Mouse (Mus musculus) midbrain, postnatal 0 days (tissue): Measurements from ENCODE around the gene Fam205c. TPM values are rescaled to one million over a fixed set of nuclear protein-coding genes. Genes with fewer than 3 reads are reported as not detected.
"Not testable (repeated sequence)": the region's sequence is repeated elsewhere in the genome, so short reads cannot be mapped to it uniquely, and the experiment has no call there.

ENCODE experiments used
- ATAC-seq: fragments of 200-750 bp; cut with Nextera tagmentation; 2 replicates; pipeline ENCODE4 v1.8.0; 2017; ENCODE audit warnings: moderate number of reproducible peaks, mild to moderate bottlenecking, moderate TSS enrichment, moderate library complexity; ENCODE audit not compliant: low FRiP score
- DNase-seq: peaks from one replicate; pipeline ENCODE4 v3.0.0-alpha.2; 2015; ENCODE audit warnings: low spot score
- H3K27ac ChIP-seq: fragments of 300-500 bp; sonication (generic); 2 replicates; pipeline ENCODE4 v1.5.1; 2014; ENCODE audit warnings: low read depth, mild to moderate bottlenecking, low read length, mixed read lengths
- H3K27me3 ChIP-seq: fragments of 300-500 bp; sonication (generic); 2 replicates; pipeline ENCODE4 v1.6.1; 2014; ENCODE audit warnings: low read length, control low read depth, mixed read lengths; ENCODE audit not compliant: insufficient read depth
- H3K36me3 ChIP-seq: fragments of 300-500 bp; sonication (generic); 2 replicates; pipeline ENCODE4 v1.6.1; 2014; ENCODE audit warnings: low read length, control low read depth, mixed read lengths; ENCODE audit not compliant: insufficient read depth
- H3K4me1 ChIP-seq: fragments of 300-500 bp; sonication (generic); 2 replicates; pipeline ENCODE4 v1.6.1; 2014; ENCODE audit warnings: mild to moderate bottlenecking, control low read depth, antibody characterized with exemption, low read length, mixed read lengths; ENCODE audit not compliant: insufficient read depth
- H3K4me2 ChIP-seq: fragments of 300-500 bp; sonication (generic); 2 replicates; pipeline ENCODE4 v1.6.1; 2014; ENCODE audit warnings: low read depth, mild to moderate bottlenecking, low read length, mixed read lengths; ENCODE audit not compliant: poor library complexity, severe bottlenecking
- H3K4me3 ChIP-seq: fragments of 300-500 bp; sonication (generic); 2 replicates; pipeline ENCODE4 v1.5.1; 2014; ENCODE audit warnings: low read depth, mild to moderate bottlenecking, low read length, moderate library complexity
- H3K9ac ChIP-seq: fragments of 300-500 bp; sonication (generic); replicated peaks from 2 replicates; pipeline ENCODE4 v1.6.1; 2014; ENCODE audit warnings: mild to moderate bottlenecking, low read length, moderate library complexity, mixed read lengths; ENCODE audit not compliant: poor library complexity, severe bottlenecking
- H3K9me3 ChIP-seq: fragments of 300-500 bp; sonication (generic); 2 replicates; pipeline ENCODE4 v1.6.1; 2016; ENCODE audit warnings: low read length, control low read depth
- WGBS: fragments of 180-500 bp; shearing (Covaris S2); extraction: QIAGEN DNeasy Blood & Tissue Kit; methylation state at CpG from one replicate; pipeline ENCODE4 v1.1.7; 2014; 5-methylcytosine and 5-hydroxymethylcytosine counted together
- polyA plus RNA-seq: library from polyadenylated mRNA; unstranded; fragments of >200 nt; fragmentation: Nextera tagmentation; extraction: Ambion mirVana; gene quantifications from 2 replicates; pipeline ENCODE4 v1.2.1, GENCODE M21; 2015
- total RNA-seq: library from RNA; depleted of rRNA; stranded (reverse); fragments of >200 nt; gene quantifications from 2 replicates; pipeline ENCODE4 v1.2.3, GENCODE M21; 2014; rRNA removed

Gene Fam205c
- total and polyA plus RNA-seq, 2 experiments from 2014 or later = 4.4 TPM; not detected in 1

DNA sequence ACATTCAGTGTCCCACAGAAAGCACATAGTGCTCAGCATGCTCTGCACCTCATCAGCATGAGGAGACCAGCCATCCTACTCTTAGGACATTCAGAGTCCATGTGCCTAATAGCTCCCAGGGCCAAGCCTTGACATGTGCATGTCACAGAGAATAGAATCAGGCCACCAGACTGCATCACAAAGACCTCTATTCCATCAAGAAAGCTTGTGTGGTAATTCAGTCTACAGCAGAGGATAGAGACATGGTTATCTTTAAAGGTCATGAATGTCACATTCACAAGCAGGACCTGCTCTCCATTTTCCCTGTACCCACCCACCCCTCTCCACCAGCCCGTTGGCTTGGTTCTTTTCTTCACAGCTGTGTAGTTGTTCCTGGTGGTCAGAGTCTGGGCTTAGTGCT is 20.2 kb downstream of the Fam205c start, which contains the start of gene Fam205a1:
Gene Fam205a1, minus strand, starts transcription at position 101 of the 400 bp plus-strand sequence.
- ATAC-seq, H3K27ac ChIP-seq, H3K9ac ChIP-seq, H3K27me3 ChIP-seq, H3K9me3 ChIP-seq, DNase-seq, H3K4me2 ChIP-seq, H3K4me3 ChIP-seq, H3K36me3 ChIP-seq, H3K4me1 ChIP-seq: not testable (repeated sequence)
- 67% methylated on average over 1 of the region's 1 CpGs for WGBS

Other genes starting within 250 kb of the Fam205c start
- gene Gm2564, start 244.5 kb downstream of the Fam205c start, total RNA-seq = not detected in 2 replicates
- gene Gm2564, start 244.5 kb downstream of the Fam205c start, polyA plus RNA-seq = 0.47 and 0.77 TPM in 2 replicates
- not detected in 2 replicates for gene Ccl27b, start 219.0 kb downstream of the Fam205c start, total RNA-seq
- 0.86 TPM in 1 of 2 replicates, not detected in the other for gene Ccl27b, start 219.0 kb downstream of the Fam205c start, polyA plus RNA-seq
- gene Il11ra2, start 212.3 kb downstream of the Fam205c start, total RNA-seq = 0.27 TPM in 1 of 2 replicates, not detected in the other
- gene Il11ra2, start 212.3 kb downstream of the Fam205c start, polyA plus RNA-seq = 0.16 TPM in 1 of 2 replicates, not detected in the other
- gene 4930578G10Rik, start 138.7 kb downstream of the Fam205c start, total RNA-seq = not detected in 2 replicates
- 0.36 TPM in 1 of 2 replicates, not detected in the other for gene 4930578G10Rik, start 138.7 kb downstream of the Fam205c start, polyA plus RNA-seq
- not detected in 2 replicates for gene Ccl19, start 117.7 kb downstream of the Fam205c start, total RNA-seq
- gene Ccl19, start 117.7 kb downstream of the Fam205c start, polyA plus RNA-seq = 0.26 and 0.32 TPM in 2 replicates
- gene Ccl21a, start 100.2 kb downstream of the Fam205c start, total RNA-seq = not detected in 2 replicates
- 0.33 and 0.44 TPM in 2 replicates for gene Ccl21a, start 100.2 kb downstream of the Fam205c start, polyA plus RNA-seq
- not detected in 2 replicates for gene Fam205a1, start 20.3 kb downstream of the Fam205c start, total RNA-seq
- not detected in 2 replicates for gene Fam205a1, start 20.3 kb downstream of the Fam205c start, polyA plus RNA-seq
- 0.09 and 0.16 TPM in 2 replicates for gene Gm12394, start 17.5 kb downstream of the Fam205c start, total RNA-seq
- gene Gm12394, start 17.5 kb downstream of the Fam205c start, polyA plus RNA-seq = 0.21 and 0.71 TPM in 2 replicates
- gene Phf24, start 42.4 kb upstream of the Fam205c start, total RNA-seq = 130 and 148 TPM in 2 replicates
- gene Phf24, start 42.4 kb upstream of the Fam205c start, polyA plus RNA-seq = 44.4 and 45.0 TPM in 2 replicates
- gene Dnajb5, start 75.6 kb upstream of the Fam205c start, total RNA-seq = 75.6 and 109 TPM in 2 replicates
- 37.9 and 41.4 TPM in 2 replicates for gene Dnajb5, start 75.6 kb upstream of the Fam205c start, polyA plus RNA-seq
- gene 1700022I11Rik, start 95.4 kb upstream of the Fam205c start, total RNA-seq = not detected in 2 replicates
- 0.19 and 0.48 TPM in 2 replicates for gene 1700022I11Rik, start 95.4 kb upstream of the Fam205c start, polyA plus RNA-seq
- 192 and 242 TPM in 2 replicates for gene Vcp, start 126.3 kb upstream of the Fam205c start, total RNA-seq
- gene Vcp, start 126.3 kb upstream of the Fam205c start, polyA plus RNA-seq = 448 and 464 TPM in 2 replicates
- gene Fancg, start 136.3 kb upstream of the Fam205c start, total RNA-seq = 15.0 and 18.2 TPM in 2 replicates
- gene Fancg, start 136.3 kb upstream of the Fam205c start, polyA plus RNA-seq = 14.2 and 14.3 TPM in 2 replicates
- gene Pigo, start 151.6 kb upstream of the Fam205c start, total RNA-seq = 30.5 and 33.4 TPM in 2 replicates
- gene Pigo, start 151.6 kb upstream of the Fam205c start, polyA plus RNA-seq = 24.4 and 26.1 TPM in 2 replicates
- gene Stoml2, start 157.5 kb upstream of the Fam205c start, total RNA-seq = 89.6 and 102 TPM in 2 replicates
- 230 and 241 TPM in 2 replicates for gene Stoml2, start 157.5 kb upstream of the Fam205c start, polyA plus RNA-seq
- gene Fam214b, start 172.0 kb upstream of the Fam205c start, total RNA-seq = 31.1 and 48.7 TPM in 2 replicates
- gene Fam214b, start 172.0 kb upstream of the Fam205c start, polyA plus RNA-seq = 30.3 and 32.3 TPM in 2 replicates
- gene Unc13b, start 184.7 kb upstream of the Fam205c start, total RNA-seq = 40.2 and 54.6 TPM in 2 replicates
- gene Unc13b, start 184.7 kb upstream of the Fam205c start, polyA plus RNA-seq = 6.3 and 7.9 TPM in 2 replicates